Mouse (Mus musculus): ENCODE measurements around the gene Gm20897. TPM values are rescaled to one million over a fixed set of nuclear protein-coding genes. Genes with fewer than 3 reads are reported as not detected.
"Not testable (repeated sequence)": the region's sequence is repeated elsewhere in the genome, so short reads cannot be mapped to it uniquely, and the experiment has no call there.

The Gm20897 gene
- not detected in 2 replicates for polyA plus RNA-seq (2015; fragmentation: Nextera tagmentation; extraction: Ambion mirVana)

GRCm38 (mm10) chrY:38502138-38502537 is at the start of gene Gm20897:
Gene Gm20897, minus strand, starts transcription at chrY:38502238.
- not testable (repeated sequence) for ATAC-seq (replicated peaks; ENCODE audit: insufficient number of reproducible peaks, insufficient read depth, low FRiP score, low read depth); H3K36me3 ChIP-seq; H3K27ac ChIP-seq; H3K9ac ChIP-seq; H3K27me3 ChIP-seq; H3K4me3 ChIP-seq; H3K4me2 ChIP-seq; H3K9me3 ChIP-seq (replicated peaks); H3K4me1 ChIP-seq (replicated peaks)
- WGBS: 83% methylated on average over 4 of the region's 6 CpGs

Other genes with a start within 250 kb of the Gm20897 start
- gene Gm21732, start 73.5 kb upstream of the Gm20897 start, polyA plus RNA-seq (2015; fragmentation: Nextera tagmentation; extraction: Ambion mirVana): not detected in 2 replicates